Mouse (Mus musculus) testis, adult 2 months (tissue): Measurements from ENCODE around the gene Relb. TPM values are rescaled to one million over a fixed set of nuclear protein-coding genes. Genes with fewer than 3 reads are reported as not detected.

Source experiments
- H3K27ac ChIP-seq: fragments of 200-500 bp; 2 replicates; pipeline ENCODE4 v1.5.1; 2012; ENCODE audit warnings: low read depth, low read length; ENCODE audit not compliant: control insufficient read depth, insufficient read depth
- H3K27me3 ChIP-seq: fragments of 200-500 bp; 2 replicates; pipeline ENCODE4 v1.6.1; 2012; ENCODE audit warnings: mild to moderate bottlenecking, low read length, moderate library complexity; ENCODE audit not compliant: control insufficient read depth, insufficient read depth
- H3K36me3 ChIP-seq: fragments of 200-500 bp; 2 replicates; pipeline ENCODE4 v1.6.1; 2012; ENCODE audit warnings: mild to moderate bottlenecking, low read length; ENCODE audit not compliant: control insufficient read depth, insufficient read depth
- H3K4me1 ChIP-seq: fragments of 200-500 bp; 2 replicates; pipeline ENCODE4 v1.6.1; 2012; ENCODE audit warnings: low read length; ENCODE audit not compliant: control insufficient read depth, insufficient read depth
- H3K4me3 ChIP-seq: fragments of 200-500 bp; 2 replicates; pipeline ENCODE4 v1.5.1; 2012; ENCODE audit warnings: low read depth, mild to moderate bottlenecking, low read length, moderate library complexity, mixed read lengths; ENCODE audit not compliant: control insufficient read depth
- CTCF ChIP-seq: fragments of 200-500 bp; IDR thresholded peaks from 2 replicates; pipeline ENCODE4 v1.5.1; 2012; ENCODE audit warnings: low read depth, mild to moderate bottlenecking, inconsistent platforms, low read length, moderate library complexity; ENCODE audit not compliant: control insufficient read depth, insufficient read depth, insufficient replicate concordance
- POLR2A ChIP-seq: fragments of 200-500 bp; IDR thresholded peaks from 2 replicates; pipeline ENCODE4 v1.6.1; 2012; ENCODE audit warnings: low read depth, mild to moderate bottlenecking, inconsistent platforms, low read length, moderate library complexity; ENCODE audit not compliant: control insufficient read depth
- polyA plus RNA-seq: library from polyadenylated mRNA; depleted of rRNA; stranded (reverse); fragments of >200 nt; gene quantifications from 2 replicates; pipeline ENCODE4 v1.2.3, GENCODE M21; 2012; rRNA removed

The Relb gene
- polyA plus RNA-seq = 4.1 and 5.1 TPM in 2 replicates

GRCm38 (mm10) chr7:19629361-19629734 is at the start of gene Relb:
Relb (minus strand) TSS chr7:19629438.
- Histone ChIP-seq H3K4me3 (peak within 1 kb of the TSS; percentile 82), H3K27ac (peak within 1 kb of the TSS; percentile 65), H3K36me3 (no peaks in the 10 kb centered on the region), H3K27me3 (no peaks in the 10 kb centered on the region), H3K4me1 (peaks cover 14% of the 10 kb centered on the region)
- TF ChIP-seq CTCF = no peak
- TF ChIP-seq POLR2A = no peak

GRCm38 (mm10) chr7:19678901-19679300 is 49.7 kb upstream of the Relb start:
- no peak overlapping the region for H3K4me3 ChIP-seq
- no peaks in the 10 kb centered on the region for H3K4me1 ChIP-seq
- TF ChIP-seq POLR2A (no peak), CTCF (no peak)

GRCm38 (mm10) chr7:19677872-19678271 is 48.6 kb upstream of the Relb start, which contains the start of gene Apoc2:
Apoc2 (minus strand) TSS chr7:19677941.
- Histone ChIP-seq H3K4me3 (no peak within 1 kb of the TSS), H3K36me3 (no peaks in the 10 kb centered on the region), H3K4me1 (no peaks in the 10 kb centered on the region), H3K27me3 (no peaks in the 10 kb centered on the region), H3K27ac (no peak within 1 kb of the TSS)
- no peak for TF ChIP-seq POLR2A
- TF ChIP-seq CTCF = no peak

More at GRCm38 (mm10) chr7:19678901-19679300, 49.7 kb upstream of the Relb start:
- no peaks in the 10 kb centered on the region for H3K36me3 ChIP-seq
- no peak overlapping the region for H3K27ac ChIP-seq
- H3K27me3 ChIP-seq = no peaks in the 10 kb centered on the region

GRCm38 (mm10) chr7:19676662-19677061 is 47.4 kb upstream of the Relb start:
- no peaks in the 10 kb centered on the region for H3K4me1 ChIP-seq
- H3K27ac ChIP-seq = no peak overlapping the region

GRCm38 (mm10) chr7:19675824-19676223 is 46.6 kb upstream of the Relb start:
- H3K36me3 ChIP-seq = no peaks in the 10 kb centered on the region
- H3K4me1 ChIP-seq = no peaks in the 10 kb centered on the region
- no peak overlapping the region for H3K4me3 ChIP-seq
- H3K27ac ChIP-seq = no peak overlapping the region
- no peaks in the 10 kb centered on the region for H3K27me3 ChIP-seq
- no peak for TF ChIP-seq CTCF
- no peak for TF ChIP-seq POLR2A

More at GRCm38 (mm10) chr7:19676662-19677061, 47.4 kb upstream of the Relb start:
- Histone ChIP-seq H3K27me3 (no peaks in the 10 kb centered on the region), H3K4me3 (no peak overlapping the region), H3K36me3 (no peaks in the 10 kb centered on the region)
- no peak for TF ChIP-seq CTCF
- no peak for TF ChIP-seq POLR2A

GRCm38 (mm10) chr7:19673083-19673699 is 44.0 kb upstream of the Relb start:
- Histone ChIP-seq H3K27me3 (no peaks in the 10 kb centered on the region), H3K4me3 (no peak overlapping the region), H3K36me3 (no peaks in the 10 kb centered on the region), H3K27ac (no peak overlapping the region), H3K4me1 (peaks cover 3% of the 10 kb centered on the region)
- TF ChIP-seq CTCF (no peak), POLR2A (no peak)

GRCm38 (mm10) chr7:19671511-19671910 is 42.3 kb upstream of the Relb start:
- Histone ChIP-seq H3K27me3 (no peaks in the 10 kb centered on the region), H3K27ac (no peak overlapping the region), H3K36me3 (no peaks in the 10 kb centered on the region), H3K4me3 (no peak overlapping the region), H3K4me1 (peaks cover 3% of the 10 kb centered on the region)
- TF ChIP-seq CTCF (no peak), POLR2A (no peak)
